ENCODE assay signal across 27 mouse cellular contexts in genomic region chr1:183161057-183161456, GRCm38 (mm10).
A peak's percentile ranks its signal among the peaks of the same experiment; 100 is the strongest.
DNase-seq lines count a peak whose midpoint lies in the region; ATAC-seq lines count a peak whose summit lies in the region.
"Had no signal": no experiment of that assay in that cellular context is flagged by ENCODE, and none has a peak within 500 bp of the region (broad histone marks: within the 10 kb centered on the region; RNA-seq: fewer than 3 reads in every experiment).

No protein-coding gene starts in this region.

- no peaks in the 10 kb centered on the region for H3K9me3 ChIP-seq in hindbrain, embryonic 14.5 days (ENCODE audit: control insufficient read depth, low read length)
- H3K9me3 ChIP-seq in hindbrain, embryonic 12.5 days (replicated peaks): no peaks in the 10 kb centered on the region
- peaks cover 8% of the 10 kb centered on the region; the same call in 1 of the 2 replicates for H3K9me3 ChIP-seq in neural tube, embryonic 13.5 days
- H3K9me3 ChIP-seq in neural tube, embryonic 15.5 days (replicated peaks): no peaks in the 10 kb centered on the region
- H3K9me3 ChIP-seq: forebrain, embryonic 13.5 days; G1E; heart, embryonic 15.5 days had no signal

- no peak for ATAC-seq in hindbrain, embryonic 14.5 days (ENCODE audit: low FRiP score)
- no peak for ATAC-seq in hindbrain, embryonic 12.5 days (ENCODE audit: low FRiP score)
- no peak for ATAC-seq in neural tube, embryonic 13.5 days (ENCODE audit: low read depth)
- no peak for ATAC-seq in neural tube, embryonic 15.5 days (ENCODE audit: low FRiP score)
- no peak for ATAC-seq in inflammation-experienced regulatory T-cells, adult 6 months
- ATAC-seq: forebrain, embryonic 13.5 days; forebrain, embryonic 16.5 days; hindbrain, embryonic 16.5 days; intestine, postnatal 0 days; Patski had no signal

- no peak overlapping the region for H3K4me2 ChIP-seq in hindbrain, embryonic 14.5 days (replicated peaks)
- no peak overlapping the region for H3K4me2 ChIP-seq in hindbrain, embryonic 12.5 days (replicated peaks)
- H3K4me2 ChIP-seq in neural tube, embryonic 13.5 days: no peak overlapping the region
- no peak overlapping the region for H3K4me2 ChIP-seq in neural tube, embryonic 15.5 days
- H3K4me2 ChIP-seq: forebrain, embryonic 13.5 days; heart, embryonic 12.5 days; heart, embryonic 15.5 days had no signal

- WGBS in hindbrain, embryonic 14.5 days: 74% methylated on average over 11 of the region's 11 CpGs
- WGBS in hindbrain, embryonic 12.5 days: 83% methylated on average over 11 of the region's 11 CpGs
- WGBS in neural tube, embryonic 13.5 days: 74% methylated on average over 11 of the region's 11 CpGs
- WGBS in neural tube, embryonic 15.5 days: 66% methylated on average over 11 of the region's 11 CpGs

- H3K4me1 ChIP-seq in hindbrain, embryonic 14.5 days (replicated peaks; ENCODE audit: control insufficient read depth, insufficient read depth, low read length): no peaks in the 10 kb centered on the region
- peaks cover 10% of the 10 kb centered on the region for H3K4me1 ChIP-seq in hindbrain, embryonic 12.5 days
- peaks cover 16% of the 10 kb centered on the region for H3K4me1 ChIP-seq in neural tube, embryonic 13.5 days (replicated peaks)
- H3K4me1 ChIP-seq in neural tube, embryonic 15.5 days: 0 out of 2 replicates have a peak, but pooled peaks cover 5% of the 10 kb centered on the region
- H3K4me1 ChIP-seq: forebrain, embryonic 13.5 days had no signal

- no peaks in the 10 kb centered on the region for H3K27me3 ChIP-seq in hindbrain, embryonic 14.5 days (ENCODE audit: control insufficient read depth, insufficient read depth, low read length)
- H3K27me3 ChIP-seq in hindbrain, embryonic 12.5 days: no peaks in the 10 kb centered on the region
- no peaks in the 10 kb centered on the region for H3K27me3 ChIP-seq in neural tube, embryonic 13.5 days
- no peaks in the 10 kb centered on the region for H3K27me3 ChIP-seq in neural tube, embryonic 15.5 days (replicated peaks)
- H3K27me3 ChIP-seq: CH12.LX; forebrain, embryonic 13.5 days; heart, embryonic 12.5 days; heart, embryonic 15.5 days; Patski had no signal

- H3K4me3 ChIP-seq in hindbrain, embryonic 14.5 days (replicated peaks; ENCODE audit: low read length): no peak overlapping the region
- no peak overlapping the region for H3K4me3 ChIP-seq in hindbrain, embryonic 12.5 days
- no peak overlapping the region for H3K4me3 ChIP-seq in neural tube, embryonic 13.5 days
- no peak overlapping the region for H3K4me3 ChIP-seq in neural tube, embryonic 15.5 days (replicated peaks)
- H3K4me3 ChIP-seq: forebrain, embryonic 10.5 days; forebrain, embryonic 13.5 days; heart, embryonic 12.5 days; heart, embryonic 15.5 days had no signal

- H3K9ac ChIP-seq in hindbrain, embryonic 14.5 days: no peak overlapping the region
- H3K9ac ChIP-seq in hindbrain, embryonic 12.5 days: no peak overlapping the region
- H3K9ac ChIP-seq in neural tube, embryonic 13.5 days: no peak overlapping the region
- H3K9ac ChIP-seq in neural tube, embryonic 15.5 days (replicated peaks): no peak overlapping the region
- H3K9ac ChIP-seq: forebrain, embryonic 13.5 days; heart, embryonic 12.5 days; heart, embryonic 15.5 days had no signal

- no peaks in the 10 kb centered on the region for H3K36me3 ChIP-seq in hindbrain, embryonic 14.5 days (replicated peaks; ENCODE audit: control insufficient read depth, insufficient read depth)
- H3K36me3 ChIP-seq in hindbrain, embryonic 12.5 days: peaks cover 7% of the 10 kb centered on the region; the same call in 1 of the 2 replicates
- peaks cover 7% of the 10 kb centered on the region; the same call in 1 of the 2 replicates for H3K36me3 ChIP-seq in neural tube, embryonic 13.5 days
- H3K36me3 ChIP-seq in neural tube, embryonic 15.5 days: 0 out of 2 replicates have a peak, but pooled peaks cover 3% of the 10 kb centered on the region
- H3K36me3 ChIP-seq: heart, embryonic 15.5 days had no signal

- 0 out of 2 replicates have a peak overlapping the region, but pooled peaks have one; percentile 14 for H3K27ac ChIP-seq in hindbrain, embryonic 14.5 days
- no peak overlapping the region for H3K27ac ChIP-seq in hindbrain, embryonic 12.5 days
- peak overlapping the region; percentile 35; the same call in 1 of the 2 replicates for H3K27ac ChIP-seq in neural tube, embryonic 13.5 days (replicated peaks)
- no peak overlapping the region; the same call in 1 of the 2 replicates for H3K27ac ChIP-seq in neural tube, embryonic 15.5 days (replicated peaks)
- H3K27ac ChIP-seq: forebrain, embryonic 10.5 days; forebrain, embryonic 13.5 days; heart, embryonic 15.5 days had no signal

- peak; percentile 84 for DNase-seq in heart, adult 11 months
- no peak for DNase-seq in heart, postnatal 25 days (ENCODE audit: low spot score)
- no peak for DNase-seq in hindbrain, embryonic 14.5 days (ENCODE audit: low spot score)
- DNase-seq: adrenal gland, postnatal 10 days; adrenal gland, postnatal 36 days; B cell, adult 2 months; cerebellum, adult 11-12 months; cerebellum, adult 9-10 months; cerebellum, postnatal 14 days; gastrocnemius, postnatal 25 days; heart, postnatal 10 days; heart, postnatal 4 days; kidney, adult 2 months had no signal

- intact Hi-C loops in heart, postnatal 25 days (cut with DNase I): no loop called here

Comparison
In these comparisons a context has a peak if more than half of its experiments do, and no peak if none do; other contexts are left out.
1. H3K27ac ChIP-seq: peak in hindbrain, embryonic 14.5 days (single experiment) and neural tube, embryonic 13.5 days (single experiment); none in hindbrain, embryonic 12.5 days (single experiment) and neural tube, embryonic 15.5 days (single experiment).